Mouse (Mus musculus): ENCODE measurements at regions not wholly inside any gene's neighbourhood (a gene's known extent, or its start where the extent isn't known, plus 50 kb on each side); places are given as distances from the start of the nearest gene placed in this dataset.

- no peaks in the 10 kb centered on the region for H3K27me3 ChIP-seq
- H3K4me1 ChIP-seq, result no peaks in the 10 kb centered on the region
- no peaks in the 10 kb centered on the region for H3K36me3 ChIP-seq
- H3K9ac ChIP-seq, result no peak overlapping the region
- no peaks in the 10 kb centered on the region for H3K9me3 ChIP-seq (replicated peaks)
- H3K27ac ChIP-seq, result no peak overlapping the region
- no peak overlapping the region for H3K4me2 ChIP-seq
- no peak overlapping the region for H3K4me3 ChIP-seq (replicated peaks)
- 41% methylated on average over 1 of the region's 1 CpGs for WGBS
- no peak for ATAC-seq (replicated peaks; ENCODE audit: low FRiP score)
Observed at GRCm38 (mm10) chr13:64594376-64594775, 96.8 kb upstream of the Fam240b start.

GRCm38 (mm10) chr13:64573711-64574110 lies 76.1 kb upstream of the Fam240b start:
- no peak overlapping the region for H3K27ac ChIP-seq
- no peaks in the 10 kb centered on the region for H3K36me3 ChIP-seq
- no peak overlapping the region for H3K4me2 ChIP-seq
- no peak overlapping the region for H3K4me3 ChIP-seq (replicated peaks)
- H3K27me3 ChIP-seq, result no peaks in the 10 kb centered on the region
- whole genome bisulfite sequencing, result 55% methylated on average over 2 of the region's 2 CpGs
- no peak for ATAC-seq (replicated peaks; ENCODE audit: low FRiP score)
- H3K9ac ChIP-seq, result no peak overlapping the region
- no peaks in the 10 kb centered on the region for H3K9me3 ChIP-seq (replicated peaks)
- H3K4me1 ChIP-seq, result no peaks in the 10 kb centered on the region

DNA sequence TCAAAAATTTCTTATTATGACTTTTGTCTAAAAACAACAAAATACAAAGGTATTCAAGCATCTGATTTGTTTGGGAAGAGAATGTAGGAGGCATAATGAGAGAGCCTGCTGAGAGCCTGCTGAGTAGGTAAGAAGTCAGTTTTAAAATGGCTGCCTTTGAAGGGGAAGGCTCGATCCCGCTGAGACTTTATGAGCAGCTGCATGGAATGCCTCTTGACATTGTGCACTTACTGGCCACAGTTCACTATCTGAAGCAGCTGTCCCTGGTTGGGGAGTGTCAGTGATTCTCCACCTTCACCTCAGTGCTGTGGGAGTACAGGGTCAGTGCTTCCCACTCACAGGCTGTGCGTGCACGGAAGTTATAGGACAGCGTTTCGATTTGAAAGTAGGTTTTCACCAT lies 71.3 kb upstream of the Fam240b start:
- Histone ChIP-seq H3K27ac (no peak overlapping the region), H3K9ac (no peak overlapping the region), H3K27me3 (no peaks in the 10 kb centered on the region), H3K36me3 (no peaks in the 10 kb centered on the region), H3K4me3 (replicated peaks) (no peak overlapping the region), H3K4me2 (no peak overlapping the region), H3K4me1 (no peaks in the 10 kb centered on the region), H3K9me3 (replicated peaks) (no peaks in the 10 kb centered on the region)
- whole genome bisulfite sequencing, result 67% methylated on average over 6 of the region's 6 CpGs
- 0 out of 2 replicates have a peak, but pooled peaks have one; percentile 22 for ATAC-seq (replicated peaks; ENCODE audit: low FRiP score)

DNA sequence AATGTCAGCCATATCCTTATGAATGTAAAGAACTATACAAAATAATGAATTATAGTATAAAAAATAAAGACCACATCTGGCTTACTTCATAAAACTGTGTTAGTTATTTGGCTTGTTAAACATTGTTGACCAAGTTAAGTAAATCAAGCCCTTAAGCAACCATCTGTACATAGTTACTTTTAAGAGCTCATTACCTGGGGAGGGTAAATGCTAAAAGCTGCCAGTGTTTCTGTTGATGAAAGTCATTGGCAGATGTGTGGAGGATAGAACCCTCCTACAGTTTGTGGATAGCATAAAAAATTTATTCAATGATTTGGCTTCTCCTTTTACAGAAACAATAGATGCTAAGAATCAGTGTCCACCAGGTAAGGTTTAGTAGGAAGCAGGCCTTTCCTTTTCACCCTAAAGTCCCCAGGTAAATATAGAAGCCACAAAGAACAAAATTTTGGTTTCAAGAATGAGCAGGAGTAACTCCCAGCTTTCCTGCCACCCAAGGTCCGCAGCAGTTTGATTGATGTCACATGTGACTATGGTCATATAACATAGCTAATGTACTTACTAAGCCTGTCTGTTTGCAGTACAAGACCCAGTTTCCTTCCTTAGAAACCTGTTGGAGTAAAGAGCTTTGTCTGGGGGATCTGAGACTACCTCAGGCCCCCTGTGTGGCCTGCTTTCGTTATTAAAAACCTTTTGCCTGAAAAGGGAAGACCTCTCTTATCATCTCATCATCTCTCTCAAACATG lies 69.5 kb upstream of the Fam240b start:
- Histone ChIP-seq H3K9ac (no peak overlapping the region), H3K9me3 (replicated peaks) (no peaks in the 10 kb centered on the region), H3K36me3 (no peaks in the 10 kb centered on the region), H3K4me2 (no peak overlapping the region), H3K4me3 (replicated peaks) (no peak overlapping the region), H3K27me3 (no peaks in the 10 kb centered on the region), H3K27ac (no peak overlapping the region), H3K4me1 (no peaks in the 10 kb centered on the region)
- 74% methylated on average over 2 of the region's 2 CpGs for WGBS
- no peak for ATAC-seq (replicated peaks; ENCODE audit: low FRiP score)

DNA sequence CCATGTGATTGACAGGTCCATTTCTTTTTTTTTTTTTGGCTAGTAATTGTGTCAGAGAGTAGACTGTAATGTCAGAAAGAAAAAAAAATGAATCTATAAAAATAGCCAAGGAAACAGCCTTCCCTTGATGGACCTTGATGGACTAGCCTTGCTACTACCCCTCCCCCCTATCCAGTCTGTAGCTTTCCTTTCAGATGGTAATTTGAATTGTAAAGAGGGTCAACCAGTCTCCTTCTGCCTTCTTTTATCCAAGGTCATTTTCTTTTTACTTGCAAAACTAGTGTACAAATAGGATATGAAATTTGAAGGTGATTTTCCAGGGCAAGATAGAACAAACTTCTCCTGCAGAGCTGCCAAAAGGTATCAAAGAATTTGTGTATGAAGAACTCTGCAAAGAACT lies 68.2 kb upstream of the Fam240b start:
- Histone ChIP-seq H3K9ac (no peak overlapping the region), H3K4me1 (no peaks in the 10 kb centered on the region), H3K9me3 (replicated peaks) (no peaks in the 10 kb centered on the region), H3K4me3 (replicated peaks) (no peak overlapping the region), H3K36me3 (no peaks in the 10 kb centered on the region), H3K27ac (no peak overlapping the region), H3K4me2 (no peak overlapping the region), H3K27me3 (no peaks in the 10 kb centered on the region)
- ATAC-seq (replicated peaks; ENCODE audit: low FRiP score), result no peak

All from kidney, embryonic 15.5 days (tissue).